Mouse (Mus musculus): ENCODE results near the gene Ndufs8. TPM values are rescaled to one million over a fixed set of nuclear protein-coding genes. Genes with fewer than 3 reads are reported as not detected.
"Not testable (repeated sequence)": the region's sequence is repeated elsewhere in the genome, so short reads cannot be mapped to it uniquely, and the experiment has no call there.

Ndufs8 gene
- polyA plus RNA-seq (2015; fragmentation: Nextera tagmentation; extraction: Ambion mirVana), result 261 and 264 TPM in 2 replicates

DNA sequence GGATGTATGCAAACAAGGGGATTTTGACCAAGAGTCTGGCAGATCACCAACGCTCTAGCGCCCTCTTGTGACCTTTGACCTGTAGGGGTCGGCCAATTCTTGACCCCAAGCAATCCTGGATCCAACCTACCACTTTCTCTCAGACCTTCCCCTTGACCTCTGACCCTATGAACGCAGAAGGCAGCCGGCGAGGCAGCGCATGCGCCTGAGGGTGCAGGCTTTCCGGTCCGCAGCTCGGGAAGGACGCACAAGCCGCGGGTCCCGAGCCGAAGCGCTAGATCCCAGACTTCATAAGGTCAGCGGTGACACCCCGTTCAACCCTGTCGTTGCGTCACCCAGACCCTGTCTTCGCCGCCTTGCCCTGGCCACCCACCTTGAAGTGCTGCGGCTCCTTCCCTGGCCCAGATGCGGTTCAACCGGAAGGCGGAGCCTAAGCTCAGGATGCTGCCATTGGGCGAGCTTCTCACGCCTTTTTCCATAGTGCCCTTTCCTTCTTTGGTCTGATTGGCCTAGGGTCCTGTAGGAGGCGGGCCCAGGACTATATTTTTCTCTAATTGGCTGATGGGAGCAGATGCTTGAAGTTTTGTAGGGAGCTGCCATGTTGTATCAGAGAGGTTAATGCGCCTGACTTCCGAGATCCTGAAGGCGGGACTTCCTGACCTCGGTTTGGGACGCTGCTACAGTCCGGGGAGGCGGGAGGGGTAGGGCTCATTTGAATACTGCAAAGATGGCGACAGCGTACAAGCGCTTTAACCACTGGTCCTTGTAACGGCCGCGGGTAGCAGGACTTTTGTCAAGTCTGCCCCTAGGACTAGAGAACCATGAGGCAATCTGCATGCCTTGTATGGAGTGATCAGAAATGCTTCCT is at the start of gene Ndufs8:
Gene Ndufs8, minus strand, starts transcription at position 438 of the 868 bp plus-strand sequence.
- peak; percentile 97 for ATAC-seq (ENCODE audit: low FRiP score)
- WGBS, result under 1% methylated on average over 43 of the region's 43 CpGs
- Histone ChIP-seq H3K4me3 (peak within 1 kb of the TSS; percentile 55), H3K9me3 (no peaks in the 10 kb centered on the region), H3K4me1 (replicated peaks) (peaks cover 29% of the 10 kb centered on the region), H3K4me2 (peak within 1 kb of the TSS; percentile 76), H3K36me3 (peaks cover 35% of the 10 kb centered on the region), H3K27me3 (0 out of 2 replicates have a peak, but pooled peaks cover under 1% of the 10 kb centered on the region), H3K9ac (peak within 1 kb of the TSS; percentile 70), H3K27ac (peak within 1 kb of the TSS; percentile 88)

- H3K9ac ChIP-seq; H3K4me1 ChIP-seq (replicated peaks); H3K4me3 ChIP-seq; H3K4me2 ChIP-seq; H3K27ac ChIP-seq; H3K9me3 ChIP-seq; H3K36me3 ChIP-seq; H3K27me3 ChIP-seq; ATAC-seq (ENCODE audit: low FRiP score): not testable (repeated sequence)
- 76% methylated on average over 6 of the region's 6 CpGs for WGBS
Observed at GRCm38 (mm10) chr19:3961805-3962204, 49.2 kb upstream of the Ndufs8 start.

DNA sequence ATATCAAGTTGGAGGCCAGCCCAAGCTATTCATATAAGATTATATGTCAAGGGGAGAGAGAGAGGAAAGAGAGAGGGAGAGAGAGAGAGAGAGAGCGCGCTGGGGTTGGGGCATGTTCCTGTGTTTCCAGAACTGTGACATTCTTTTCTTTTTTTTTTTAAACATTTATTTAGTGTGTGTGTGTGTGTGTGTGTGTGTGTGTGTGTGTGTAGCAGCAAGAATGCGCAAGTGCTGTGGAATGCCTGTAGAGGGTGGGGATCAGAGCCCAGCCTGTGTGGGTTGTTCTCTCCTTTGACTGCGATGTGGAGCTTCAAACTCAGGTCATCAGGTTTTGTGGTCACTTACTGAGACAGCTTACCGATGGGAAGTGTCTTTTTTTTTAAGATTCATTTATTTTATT is 47.6 kb upstream of the Ndufs8 start:
- Histone ChIP-seq H3K4me3 (no peak overlapping the region), H3K9ac (no peak overlapping the region), H3K9me3 (no peaks in the 10 kb centered on the region), H3K4me1 (replicated peaks) (no peaks in the 10 kb centered on the region), H3K27ac (no peak overlapping the region), H3K27me3 (peaks cover 3% of the 10 kb centered on the region; the same call in 1 of the 2 replicates), H3K36me3 (no peaks in the 10 kb centered on the region), H3K4me2 (no peak overlapping the region)
- ATAC-seq (ENCODE audit: low FRiP score), result no peak
- WGBS, result 84% methylated on average over 5 of the region's 5 CpGs

- H3K4me1 ChIP-seq (replicated peaks), result no peaks in the 10 kb centered on the region
- H3K4me3 ChIP-seq, result no peak overlapping the region
- H3K9ac ChIP-seq, result no peak overlapping the region
- H3K27me3 ChIP-seq, result peaks cover 3% of the 10 kb centered on the region; the same call in 1 of the 2 replicates
- no peak overlapping the region for H3K27ac ChIP-seq
- no peak overlapping the region for H3K4me2 ChIP-seq
- no peaks in the 10 kb centered on the region for H3K9me3 ChIP-seq
- no peaks in the 10 kb centered on the region for H3K36me3 ChIP-seq
- no peak for ATAC-seq (ENCODE audit: low FRiP score)
Observed at GRCm38 (mm10) chr19:3959030-3959429, 46.5 kb upstream of the Ndufs8 start.

DNA sequence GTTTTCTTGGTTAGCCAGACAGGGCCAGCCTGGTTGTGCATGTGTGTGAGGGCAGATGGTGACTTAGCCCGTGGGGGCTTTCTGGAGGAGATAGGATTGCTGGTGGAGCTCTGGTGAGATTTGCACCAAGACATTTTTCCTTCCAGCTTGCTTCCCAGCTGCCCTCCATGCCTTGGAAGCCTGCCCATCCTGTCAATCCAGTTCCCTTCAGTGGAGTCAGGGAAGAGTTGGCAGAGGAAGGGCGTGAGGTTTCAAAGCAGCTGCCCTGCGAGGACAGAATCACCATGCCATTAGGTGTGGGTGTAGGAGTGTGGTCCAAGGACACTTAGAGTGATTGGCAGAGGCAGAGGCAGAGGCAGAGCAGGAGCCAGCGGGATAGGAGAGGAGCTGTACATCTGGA is 45.9 kb upstream of the Ndufs8 start, which contains the start of gene Aldh3b3:
Gene Aldh3b3, plus strand, starts transcription at position 176 of the 400 bp plus-strand sequence.
- H3K4me3 ChIP-seq, result no peak within 1 kb of the TSS
- H3K4me1 ChIP-seq (replicated peaks), result no peaks in the 10 kb centered on the region
- H3K36me3 ChIP-seq, result no peaks in the 10 kb centered on the region
- ATAC-seq (ENCODE audit: low FRiP score), result no peak
- H3K9ac ChIP-seq, result no peak within 1 kb of the TSS
- no peak within 1 kb of the TSS for H3K4me2 ChIP-seq
- peaks cover 3% of the 10 kb centered on the region; the same call in 1 of the 2 replicates for H3K27me3 ChIP-seq
- WGBS, result 76% methylated on average over 4 of the region's 4 CpGs
- H3K9me3 ChIP-seq, result no peaks in the 10 kb centered on the region
- no peak within 1 kb of the TSS for H3K27ac ChIP-seq

- H3K27ac ChIP-seq; H3K4me1 ChIP-seq (replicated peaks); H3K4me3 ChIP-seq; H3K9me3 ChIP-seq; ATAC-seq (ENCODE audit: low FRiP score); H3K27me3 ChIP-seq; H3K9ac ChIP-seq; H3K4me2 ChIP-seq; H3K36me3 ChIP-seq: not testable (repeated sequence)
- 83% methylated on average over 5 of the region's 5 CpGs for WGBS
Observed at GRCm38 (mm10) chr19:3957296-3958036, 44.9 kb upstream of the Ndufs8 start.

GRCm38 (mm10) chr19:3955804-3956203 is 43.2 kb upstream of the Ndufs8 start:
- H3K9me3 ChIP-seq, result no peaks in the 10 kb centered on the region
- ATAC-seq (ENCODE audit: low FRiP score), result no peak
- H3K4me2 ChIP-seq, result no peak overlapping the region
- no peaks in the 10 kb centered on the region for H3K36me3 ChIP-seq
- no peak overlapping the region for H3K9ac ChIP-seq
- no peaks in the 10 kb centered on the region for H3K4me1 ChIP-seq (replicated peaks)
- no peak overlapping the region for H3K27ac ChIP-seq
- WGBS, result 64% methylated on average over 4 of the region's 4 CpGs
- peaks cover 3% of the 10 kb centered on the region; the same call in 1 of the 2 replicates for H3K27me3 ChIP-seq
- no peak overlapping the region for H3K4me3 ChIP-seq

DNA sequence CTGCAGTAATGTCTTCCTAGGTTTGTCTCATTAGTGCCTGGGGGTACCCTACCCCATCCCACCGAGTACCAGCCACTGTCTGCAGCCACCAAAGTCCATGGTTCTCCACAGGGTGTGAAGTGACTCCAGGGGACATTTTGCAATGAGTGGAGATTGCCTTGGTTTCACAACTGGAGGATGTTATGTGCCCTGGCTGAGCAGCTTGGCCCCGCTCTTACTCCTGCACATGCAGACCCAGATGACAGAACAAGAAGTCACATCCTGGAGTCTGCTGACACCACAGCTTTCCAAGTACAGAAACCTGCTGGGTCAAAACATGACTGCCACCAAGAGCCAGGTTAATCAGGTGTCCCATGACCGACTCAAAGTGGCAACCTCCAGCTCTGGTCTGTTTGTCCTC is 42.5 kb upstream of the Ndufs8 start:
- no peaks in the 10 kb centered on the region for H3K4me1 ChIP-seq (replicated peaks)
- 87% methylated on average over 3 of the region's 3 CpGs for WGBS
- peaks cover 3% of the 10 kb centered on the region; the same call in 1 of the 2 replicates for H3K27me3 ChIP-seq
- ATAC-seq (ENCODE audit: low FRiP score), result no peak
- no peaks in the 10 kb centered on the region for H3K9me3 ChIP-seq
- H3K9ac ChIP-seq, result no peak overlapping the region
- H3K36me3 ChIP-seq, result no peaks in the 10 kb centered on the region
- no peak overlapping the region for H3K4me2 ChIP-seq
- no peak overlapping the region for H3K27ac ChIP-seq
- no peak overlapping the region for H3K4me3 ChIP-seq

DNA sequence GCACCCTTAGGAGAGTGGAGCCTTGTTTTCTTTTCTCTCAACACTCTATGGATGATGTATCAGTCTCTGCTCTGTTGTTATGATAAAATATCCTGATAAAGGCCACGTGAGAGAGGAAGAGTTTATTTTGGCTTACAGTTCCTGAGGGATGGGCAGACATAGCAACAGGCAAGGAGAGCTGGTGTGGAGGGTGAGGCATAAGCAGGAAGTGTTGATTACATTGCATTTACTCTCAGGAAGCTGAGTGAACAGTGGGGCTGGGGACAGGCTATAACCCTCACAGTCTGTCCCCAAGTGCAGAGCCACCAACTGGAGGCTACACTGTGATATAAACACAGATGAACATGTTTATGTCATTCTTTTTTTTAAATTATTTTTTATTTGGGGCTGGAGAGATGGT is 39.5 kb upstream of the Ndufs8 start:
- H3K27me3 ChIP-seq, result peaks cover 3% of the 10 kb centered on the region; the same call in 1 of the 2 replicates
- no peak overlapping the region for H3K27ac ChIP-seq
- H3K4me3 ChIP-seq, result no peak overlapping the region
- H3K36me3 ChIP-seq, result no peaks in the 10 kb centered on the region
- no peak overlapping the region for H3K9ac ChIP-seq
- 46% methylated on average over 1 of the region's 1 CpGs for WGBS
- no peaks in the 10 kb centered on the region for H3K4me1 ChIP-seq (replicated peaks)
- no peaks in the 10 kb centered on the region for H3K9me3 ChIP-seq
- no peak for ATAC-seq (ENCODE audit: low FRiP score)
- H3K4me2 ChIP-seq, result no peak overlapping the region

GRCm38 (mm10) chr19:3951461-3951860 is 38.9 kb upstream of the Ndufs8 start:
- Histone ChIP-seq H3K9ac (no peak overlapping the region), H3K9me3 (no peaks in the 10 kb centered on the region), H3K27me3 (peaks cover 3% of the 10 kb centered on the region; the same call in 1 of the 2 replicates), H3K27ac (no peak overlapping the region), H3K4me2 (no peak overlapping the region), H3K36me3 (no peaks in the 10 kb centered on the region), H3K4me1 (replicated peaks) (no peaks in the 10 kb centered on the region), H3K4me3 (no peak overlapping the region)
- no peak for ATAC-seq (ENCODE audit: low FRiP score)

DNA sequence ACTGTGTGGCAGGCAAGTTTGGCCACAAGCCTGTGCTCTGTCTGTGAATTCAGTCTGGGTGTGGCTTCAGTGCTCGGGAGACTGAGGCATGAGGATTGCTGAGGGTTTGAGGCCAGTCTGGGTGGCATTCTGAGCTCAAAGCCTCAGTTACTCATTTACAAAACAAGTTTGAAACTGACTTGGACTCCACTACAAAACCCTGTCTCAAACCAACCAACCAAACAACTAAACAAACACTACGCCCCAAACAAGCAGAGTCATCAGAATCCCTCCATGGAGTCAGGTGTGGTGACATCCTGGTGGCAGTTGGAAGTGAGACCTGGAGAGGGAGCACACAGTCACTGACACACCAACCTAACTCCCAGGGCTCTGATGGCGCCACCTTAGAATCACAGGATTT is 37.8 kb upstream of the Ndufs8 start:
- H3K36me3 ChIP-seq, result no peaks in the 10 kb centered on the region
- 81% methylated on average over 3 of the region's 3 CpGs for WGBS
- H3K4me1 ChIP-seq (replicated peaks), result no peaks in the 10 kb centered on the region
- no peak for ATAC-seq (ENCODE audit: low FRiP score)
- H3K27me3 ChIP-seq, result no peaks in the 10 kb centered on the region
- no peak overlapping the region for H3K9ac ChIP-seq
- no peak overlapping the region for H3K4me2 ChIP-seq
- no peaks in the 10 kb centered on the region for H3K9me3 ChIP-seq
- H3K27ac ChIP-seq, result no peak overlapping the region
- no peak overlapping the region for H3K4me3 ChIP-seq

DNA sequence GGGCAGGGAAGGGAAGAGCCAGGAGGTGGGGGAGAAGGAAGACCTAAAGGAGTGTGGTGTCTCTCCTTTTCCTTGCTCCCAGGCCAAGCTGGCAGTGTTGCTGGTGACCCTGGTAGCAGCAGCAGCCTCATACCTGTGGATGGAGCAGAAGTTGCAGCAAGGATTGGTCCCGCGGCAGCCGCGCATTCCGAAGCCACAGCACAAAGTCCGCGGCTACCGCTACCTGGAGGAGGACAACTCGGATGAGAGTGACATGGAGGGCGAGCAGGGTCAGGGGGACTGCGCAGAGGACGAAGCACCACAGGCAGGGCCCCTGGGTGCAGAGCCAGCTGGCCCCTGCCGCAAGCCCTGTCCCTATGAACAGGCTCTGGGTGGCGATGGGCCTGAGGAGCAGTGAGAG is 36.0 kb upstream of the Ndufs8 start:
- Histone ChIP-seq H3K27ac (no peak overlapping the region), H3K4me1 (replicated peaks) (no peaks in the 10 kb centered on the region), H3K9me3 (no peaks in the 10 kb centered on the region), H3K4me2 (no peak overlapping the region), H3K36me3 (no peaks in the 10 kb centered on the region), H3K9ac (no peak overlapping the region), H3K4me3 (no peak overlapping the region), H3K27me3 (peaks cover 6% of the 10 kb centered on the region; the same call in 1 of the 2 replicates)
- 70% methylated on average over 14 of the region's 14 CpGs for WGBS
- ATAC-seq (ENCODE audit: low FRiP score), result no peak
